Mouse (Mus musculus): ENCODE measurements at regions not wholly inside any gene's neighbourhood (a gene's known extent, or its start where the extent isn't known, plus 50 kb on each side); places are given as distances from the start of the nearest gene placed in this dataset.

DNA sequence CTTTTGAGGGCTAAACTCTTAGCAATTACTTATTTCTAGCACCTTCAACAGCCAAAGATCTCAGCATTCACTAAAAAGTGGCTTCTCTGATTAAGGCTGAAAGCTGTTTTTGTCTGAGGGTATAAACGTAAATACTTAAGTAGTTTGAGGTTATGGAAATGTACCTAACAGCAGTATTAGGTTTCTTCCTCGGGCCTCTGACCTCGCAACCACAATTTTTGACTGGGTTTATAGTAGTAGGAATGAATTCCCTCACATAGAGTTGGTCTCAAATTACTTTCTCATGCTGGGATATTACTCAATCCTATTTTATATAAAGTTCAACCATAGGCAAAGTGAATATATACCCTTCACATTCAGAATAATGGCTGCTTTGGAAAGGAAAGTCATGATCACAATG, 310.5 kb upstream of the Paip1 start:
- in situ Hi-C loops (cut with MboI, MseI), result no loop called here

DNA sequence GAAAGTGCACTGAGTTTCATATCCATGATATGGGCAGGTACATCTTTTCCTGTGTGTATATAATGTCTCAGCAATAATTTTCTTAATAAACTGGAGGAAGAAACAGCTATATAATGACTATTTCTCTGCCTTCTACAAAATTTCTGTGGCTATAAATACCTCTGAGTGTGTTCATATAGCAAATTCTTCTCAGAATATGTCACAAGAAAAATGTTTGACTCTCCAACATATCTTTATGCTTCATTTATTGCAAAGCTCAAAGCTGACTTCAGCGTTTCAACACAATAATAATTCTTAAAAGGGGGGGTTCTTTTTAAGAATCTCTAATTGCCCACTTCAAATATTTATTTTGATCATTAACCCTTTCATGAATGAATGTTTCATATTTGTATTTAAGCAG, 310.0 kb upstream of the Paip1 start:
- in situ Hi-C loops (cut with MboI, MseI), result no loop called here

DNA sequence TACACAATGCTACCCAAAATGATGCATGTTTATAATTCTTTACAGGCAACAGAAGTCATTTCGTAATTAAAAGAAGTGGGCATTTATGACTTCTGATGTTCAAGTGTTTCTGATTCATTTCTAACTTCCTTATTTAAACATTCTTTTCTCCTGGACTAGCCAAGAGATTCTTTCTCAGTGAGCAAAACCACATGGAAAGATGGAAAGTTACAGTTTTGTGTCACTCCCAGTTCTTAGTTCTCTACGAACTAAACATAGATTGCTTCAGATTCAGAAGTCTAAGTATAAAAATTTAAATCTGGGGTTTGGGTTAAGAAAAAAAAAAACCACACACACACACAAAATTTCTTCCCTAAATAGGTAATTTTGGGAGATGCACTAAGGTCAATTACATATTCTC, 288.0 kb upstream of the Paip1 start:
- in situ Hi-C loops (cut with MboI, MseI), result no loop called here

DNA sequence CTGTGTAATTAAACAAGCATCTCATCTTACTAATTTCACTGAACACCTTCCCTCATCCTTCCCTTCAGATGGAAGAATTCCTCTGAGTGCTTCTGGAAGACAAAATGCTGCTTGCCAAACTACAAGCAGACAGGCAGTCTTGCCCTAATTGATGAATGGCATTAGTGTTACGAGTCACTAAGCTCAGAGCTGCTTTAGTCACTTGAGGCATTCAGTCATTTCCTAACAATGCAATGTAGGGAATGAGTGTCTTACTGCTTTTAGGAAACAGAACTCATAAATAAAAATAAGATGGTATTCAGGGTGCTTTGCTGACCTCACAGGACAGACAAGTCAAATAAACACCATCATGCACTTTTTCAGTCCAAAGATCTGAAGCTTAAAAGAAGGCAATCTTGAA, 285.1 kb upstream of the Paip1 start:
- in situ Hi-C loops (cut with MboI, MseI), result no loop called here

DNA sequence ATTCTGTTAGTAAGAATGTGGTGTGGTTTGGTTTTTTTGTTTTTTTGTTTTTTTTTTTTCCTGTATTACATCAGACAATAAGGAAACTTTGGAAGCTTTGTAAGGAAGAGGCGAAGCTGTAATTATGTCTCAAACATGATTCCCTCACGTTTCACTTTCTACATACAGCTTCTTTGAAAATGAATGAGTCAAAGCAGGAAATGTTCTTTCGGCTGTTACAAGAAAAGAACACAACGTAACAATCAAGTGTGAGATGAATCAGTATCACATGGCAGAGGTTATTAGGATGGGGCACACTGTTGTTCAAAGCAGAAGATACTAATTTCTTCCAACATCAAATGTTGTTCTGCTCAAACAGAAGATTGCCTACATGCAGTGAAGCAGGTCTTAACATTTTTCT, 282.7 kb upstream of the Paip1 start:
- in situ Hi-C loops (cut with MboI, MseI), result no loop called here

DNA sequence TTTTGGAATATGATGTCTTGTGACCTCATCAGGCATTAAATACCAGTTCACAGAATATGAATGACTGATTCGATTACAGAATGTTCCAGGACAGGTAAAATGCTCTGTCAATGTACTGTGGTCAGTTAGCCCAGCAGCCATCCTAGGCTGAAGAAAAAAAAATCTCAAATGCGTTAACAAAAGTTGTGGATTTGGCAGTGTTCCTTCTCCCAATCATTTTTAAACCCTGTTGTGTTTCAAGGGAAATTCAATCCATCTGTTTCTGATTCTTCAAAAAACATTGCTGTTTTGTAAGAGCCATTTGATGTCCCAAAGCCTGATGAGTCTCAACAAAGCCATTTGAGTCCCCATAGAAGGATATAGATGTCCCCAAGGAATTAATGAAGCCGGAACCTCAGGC, 280.7 kb upstream of the Paip1 start:
- in situ Hi-C loops (cut with MboI, MseI), result no loop called here

DNA sequence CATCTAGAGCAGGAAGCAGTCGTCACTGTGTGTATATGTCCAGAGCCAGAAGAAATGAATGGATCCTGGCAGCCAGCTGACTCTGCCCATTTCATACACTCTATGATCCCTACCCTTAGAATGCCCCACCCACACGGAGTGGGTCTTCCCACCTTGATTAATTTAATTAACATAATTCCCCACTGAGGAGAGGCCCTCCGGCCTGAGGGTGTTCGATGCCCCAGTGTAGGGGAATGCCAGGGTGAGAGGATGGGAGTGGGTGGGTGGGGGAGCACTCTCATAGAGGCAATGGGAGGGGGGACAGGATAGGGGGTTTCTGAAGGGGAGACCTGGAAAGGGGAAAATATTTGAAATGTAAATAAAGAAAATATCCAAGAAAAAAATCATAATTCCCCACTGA, 279.3 kb upstream of the Paip1 start:
- in situ Hi-C loops (cut with MboI, MseI), result no loop called here

DNA sequence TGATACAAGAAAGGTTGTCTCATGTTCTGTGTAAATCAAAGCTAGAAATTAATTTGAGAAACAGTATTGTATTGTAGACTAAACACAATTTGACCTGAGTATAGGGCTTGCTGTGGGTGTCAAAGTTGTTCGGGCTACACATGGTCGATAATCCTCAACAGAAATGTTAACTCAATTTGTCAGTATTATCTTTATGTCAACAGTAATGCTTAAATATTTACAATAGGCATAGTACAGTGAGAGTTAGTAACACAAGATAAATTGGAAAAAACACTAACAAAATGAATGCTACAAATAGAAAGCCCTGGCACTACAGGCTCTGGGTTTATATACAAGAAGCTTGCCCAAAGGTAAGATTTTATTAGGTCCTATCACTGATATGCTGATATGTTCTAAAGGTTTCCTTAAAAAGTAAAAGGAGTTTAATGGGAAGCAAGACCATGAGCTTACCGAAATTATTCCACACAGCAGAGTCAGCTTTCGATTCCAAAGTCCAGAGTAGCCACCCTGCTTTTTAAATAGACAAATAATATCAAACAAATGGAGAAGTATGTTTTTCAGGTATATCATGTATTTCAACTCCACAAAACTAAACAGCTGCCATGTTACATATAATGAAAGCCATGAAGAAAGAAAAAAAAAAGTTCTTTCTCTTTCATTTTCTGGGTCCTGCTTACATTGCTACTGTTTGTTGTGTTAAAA, 277.4 kb upstream of the Paip1 start:
- in situ Hi-C loops (cut with MboI, MseI), result loop anchor here in 1 of 2 experiments (25.0 kb wide), 1 partner anchor 461 kb away; the partner anchor contains the start of gene Ccl28

DNA sequence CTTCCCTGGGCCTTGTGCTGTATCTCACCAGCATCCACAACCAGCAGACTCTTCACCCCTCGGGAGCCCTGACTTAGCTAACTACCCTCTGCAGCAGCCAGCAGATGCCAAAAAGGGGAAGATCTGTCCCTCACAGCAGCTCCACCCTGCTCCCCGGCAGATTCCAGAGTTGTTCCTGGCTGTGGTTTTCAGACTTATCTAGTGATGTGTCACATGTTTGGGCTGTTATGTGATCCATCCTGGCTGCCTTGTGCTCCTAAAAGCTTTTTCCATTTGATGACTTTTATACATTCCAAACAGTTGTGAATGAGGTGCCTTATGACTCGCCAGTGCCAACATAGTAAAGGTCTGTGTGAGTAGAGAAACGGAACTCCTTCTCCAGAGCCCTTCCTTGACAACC, 250.6 kb upstream of the Paip1 start:
- in situ Hi-C loops (cut with MboI, MseI), result no loop called here

DNA sequence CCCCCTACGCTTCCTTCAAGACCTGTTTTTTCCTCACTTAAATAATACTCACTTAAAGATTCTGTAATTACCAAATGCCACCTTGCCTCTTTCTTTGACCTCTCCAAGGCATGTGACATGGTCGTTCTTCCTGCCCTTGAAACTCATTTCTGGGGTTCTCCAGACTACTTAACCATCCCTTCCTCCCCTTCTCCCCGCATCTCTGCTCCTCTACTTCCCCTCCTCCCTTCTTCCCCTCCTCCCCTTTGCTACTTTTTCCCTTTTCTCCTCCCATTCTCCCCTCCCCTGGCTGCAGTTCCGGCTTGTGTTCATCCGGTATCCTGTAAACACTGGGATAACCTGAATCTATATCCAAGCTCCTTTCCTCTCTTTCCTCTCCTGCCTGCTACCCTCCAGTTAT, 250.2 kb upstream of the Paip1 start:
- in situ Hi-C loops (cut with MboI, MseI), result no loop called here

DNA sequence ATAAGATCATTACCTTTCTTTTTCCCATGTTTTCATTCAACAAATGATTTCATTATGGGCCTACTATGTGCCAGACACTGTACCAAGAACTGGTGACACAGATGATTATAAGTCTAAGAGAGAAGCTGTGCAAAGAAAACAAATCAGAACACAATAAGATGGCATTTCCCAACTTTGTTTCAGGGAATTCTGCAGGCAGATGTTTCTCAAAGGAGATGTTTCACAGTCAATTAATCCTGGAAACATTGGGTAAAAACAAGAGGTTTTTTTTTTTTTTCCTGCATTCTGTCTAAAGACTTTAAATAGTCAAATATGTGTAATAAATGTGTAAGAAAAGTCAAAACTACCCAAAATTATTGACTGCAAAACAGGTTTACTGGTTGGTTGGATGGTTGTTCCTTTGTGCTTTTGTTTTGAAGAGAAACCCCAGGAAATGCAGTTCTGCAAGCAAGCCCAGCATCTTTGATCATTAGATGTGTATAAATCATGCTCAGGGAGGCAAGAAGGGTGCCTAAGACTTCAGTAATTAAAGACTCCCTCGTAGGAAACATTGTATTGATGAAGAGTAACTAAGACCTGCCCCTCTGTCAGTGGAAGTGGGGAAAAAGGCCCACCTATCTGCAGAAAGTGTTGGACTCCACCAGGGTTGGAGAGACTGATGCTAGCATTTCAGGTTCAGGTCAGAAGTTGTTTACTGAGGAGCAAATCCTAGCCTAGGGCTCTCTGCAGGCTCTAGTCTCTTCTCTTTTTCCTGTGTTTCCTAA, 249.1 kb upstream of the Paip1 start:
- in situ Hi-C loops (cut with MboI, MseI), result no loop called here

DNA sequence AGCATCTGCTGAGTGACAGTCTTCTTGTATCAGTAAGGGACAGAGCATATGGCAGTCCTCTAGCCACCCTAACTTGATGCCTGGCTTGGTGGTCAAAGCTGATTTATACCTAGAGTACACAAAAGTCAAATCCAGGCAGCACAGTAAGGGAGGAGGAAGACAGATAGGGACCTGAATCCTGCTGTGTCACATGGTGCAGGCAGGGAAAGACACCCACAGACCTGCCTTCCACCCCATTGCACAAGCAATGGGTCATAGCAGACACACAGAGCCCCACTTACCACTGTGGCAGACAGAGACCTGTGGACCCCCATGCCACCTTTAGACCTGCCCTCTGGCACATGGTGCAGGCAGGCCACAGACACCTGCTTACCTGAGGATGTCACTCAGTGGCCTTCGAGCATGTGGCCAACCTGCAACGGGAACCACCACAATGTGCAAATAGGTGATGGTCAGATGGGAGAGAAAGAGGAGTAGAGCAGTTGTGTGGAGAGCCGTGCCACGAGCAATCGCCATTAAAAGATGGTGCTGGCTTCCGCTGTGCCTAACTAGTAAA, 244.0 kb upstream of the Paip1 start:
- in situ Hi-C loops (cut with MboI, MseI), result no loop called here

DNA sequence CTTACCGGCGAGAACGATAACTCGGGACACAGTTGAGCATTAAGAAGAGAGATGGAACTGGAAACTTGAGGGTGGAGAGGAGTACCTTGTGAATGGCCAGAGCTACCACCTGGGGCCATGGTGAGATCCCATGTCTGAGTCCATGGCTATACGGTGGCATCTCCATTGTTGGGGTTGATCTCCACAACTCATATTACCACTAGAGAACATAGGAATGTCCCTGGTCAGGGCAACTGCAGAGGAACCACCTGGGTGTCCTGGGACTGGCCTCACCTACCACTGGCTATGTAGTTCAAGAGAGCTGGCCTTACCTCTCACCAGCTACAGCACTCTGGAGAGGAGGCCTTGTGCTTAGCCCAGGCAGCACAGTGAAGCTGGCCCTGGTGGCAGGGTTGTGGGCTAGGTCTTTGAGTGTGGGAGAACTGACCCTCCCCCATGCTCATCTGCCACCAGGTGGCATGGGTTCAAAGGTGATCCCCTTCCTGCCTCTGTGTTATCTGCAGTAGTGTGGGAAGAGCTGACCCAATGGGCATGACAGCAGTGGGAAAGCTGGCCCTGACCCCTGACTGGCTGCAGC, 242.7 kb upstream of the Paip1 start:
- in situ Hi-C loops (cut with MboI, MseI), result no loop called here

DNA sequence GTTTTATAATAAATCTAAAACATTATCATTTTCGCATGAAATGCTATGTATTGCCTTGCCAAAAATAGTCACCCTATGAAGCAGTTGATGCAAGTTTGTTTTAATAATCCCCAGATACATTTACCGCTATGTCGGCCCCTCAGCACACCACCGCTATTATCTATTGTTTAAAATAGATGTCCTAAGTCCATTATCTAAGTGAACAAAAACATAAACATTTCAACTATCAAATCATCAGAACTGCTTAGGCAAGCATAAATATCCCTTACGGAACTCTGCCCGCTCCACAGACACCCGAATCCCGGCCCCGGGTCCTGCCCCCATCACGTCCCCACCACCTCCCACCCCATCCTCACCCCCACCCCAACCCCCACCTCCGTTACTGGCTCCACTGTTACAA, 196.8 kb upstream of the Paip1 start:
- in situ Hi-C loops (cut with MboI, MseI), result loop anchor here in 1 of 2 experiments (25.0 kb wide), 1 partner anchor 381 kb away; the partner anchor contains the start of gene Ccl28

DNA sequence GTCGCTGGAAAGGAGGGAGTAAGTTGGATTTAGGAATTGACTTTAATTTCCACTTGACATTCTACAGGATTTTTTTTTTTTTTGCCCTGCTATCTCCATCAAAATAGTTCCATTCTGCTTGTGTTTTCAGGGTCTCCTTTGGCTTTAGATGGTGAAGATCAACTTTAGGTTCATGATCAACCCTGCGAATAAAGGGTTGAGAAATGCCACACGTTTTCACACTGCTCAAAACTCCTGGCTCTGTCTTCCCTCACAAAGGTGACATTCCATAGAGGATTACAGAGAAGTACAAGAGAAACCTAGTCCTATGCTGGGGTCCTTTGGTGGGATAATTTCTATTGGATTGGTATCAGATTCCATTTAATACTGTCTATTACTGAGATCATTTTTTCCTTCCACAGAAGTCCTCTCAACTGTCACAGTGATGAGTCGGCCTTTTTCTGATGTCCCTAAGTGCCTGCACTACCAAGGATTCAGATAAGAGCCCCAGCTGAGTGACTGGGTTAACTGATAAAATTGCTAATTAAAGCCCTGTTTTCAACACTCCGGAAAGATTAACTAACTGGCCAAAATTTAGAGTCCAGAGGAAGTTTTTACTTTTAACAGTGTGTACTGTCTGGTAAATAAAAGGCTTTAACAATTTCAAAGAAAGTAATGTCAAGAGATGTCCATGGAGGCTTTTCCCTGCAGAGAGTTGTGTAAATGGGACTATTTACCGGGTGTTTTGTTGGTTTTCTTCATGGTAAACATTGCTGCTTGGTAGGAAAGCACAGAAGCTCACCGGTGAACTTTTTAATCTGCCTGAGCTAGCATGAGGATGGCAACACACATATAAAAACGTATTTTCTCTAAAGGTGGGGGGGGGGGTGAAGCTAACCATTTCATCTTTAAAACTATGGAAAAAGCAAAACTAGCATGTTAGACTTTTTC, 196.0 kb upstream of the Paip1 start:
- in situ Hi-C loops (cut with MboI, MseI), result loop anchor here in 1 of 2 experiments (25.0 kb wide), 1 partner anchor 380 kb away; the partner anchor contains the start of gene Ccl28

DNA sequence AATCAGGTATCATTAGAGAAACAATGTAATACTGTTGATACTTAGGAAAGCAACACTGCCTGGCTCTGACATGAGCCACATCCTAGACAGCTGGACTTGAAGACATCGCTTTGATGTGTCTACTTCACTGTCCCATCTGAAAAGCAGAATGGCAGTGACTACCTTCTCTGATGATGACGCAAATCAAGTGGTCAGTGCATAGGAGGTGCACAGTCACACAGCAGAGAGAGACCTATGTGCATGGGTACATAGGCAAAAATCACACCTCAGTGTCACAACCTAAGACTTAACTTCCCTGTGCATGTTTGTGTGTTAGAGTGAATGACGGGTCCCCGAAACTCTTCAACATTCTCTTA, 195.4 kb upstream of the Paip1 start:
- in situ Hi-C loops (cut with MboI, MseI), result loop anchor here in 1 of 2 experiments (25.0 kb wide), 1 partner anchor 379 kb away; the partner anchor contains the start of gene Ccl28

DNA sequence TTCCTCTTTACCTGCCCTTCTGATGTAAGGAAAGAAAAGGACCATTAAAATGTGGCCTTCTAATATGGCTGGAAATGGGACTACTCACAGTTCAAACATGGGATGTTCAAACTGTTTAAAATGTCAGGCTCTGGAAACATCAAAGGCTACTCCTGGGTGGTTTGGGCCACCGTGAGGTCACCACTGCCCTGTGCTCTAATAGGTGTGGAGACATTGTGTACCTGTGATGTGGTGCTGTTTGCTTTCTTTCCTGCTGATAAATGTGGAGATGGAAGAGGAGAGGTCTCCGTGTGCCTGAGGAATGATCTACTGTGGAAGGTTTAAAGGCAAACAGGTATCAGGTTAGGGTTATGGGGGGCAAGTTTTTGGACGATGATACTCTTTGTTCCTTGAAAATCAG, 194.5 kb upstream of the Paip1 start:
- in situ Hi-C loops (cut with MboI, MseI), result loop anchor here in 1 of 2 experiments (25.0 kb wide), 1 partner anchor 378 kb away; the partner anchor contains the start of gene Ccl28

DNA sequence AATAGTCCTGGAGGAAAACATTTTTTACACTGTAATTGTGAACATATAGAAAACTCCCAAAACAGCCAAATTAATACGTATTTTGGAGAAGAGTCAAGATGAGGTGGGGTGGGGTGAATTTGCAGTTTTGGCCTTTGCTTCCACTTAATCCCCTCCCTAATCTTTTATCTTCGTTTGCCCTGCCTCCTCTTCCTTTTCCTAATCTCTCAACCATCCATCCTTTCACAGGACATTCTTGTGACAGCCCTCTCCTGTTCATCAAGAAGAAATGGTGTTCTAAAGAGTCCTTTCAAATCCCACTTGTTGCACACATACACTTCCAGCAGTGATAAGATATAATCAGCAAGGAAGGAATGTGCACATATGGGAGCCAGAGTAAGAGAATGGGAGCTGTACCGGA, 186.0 kb upstream of the Paip1 start:
- in situ Hi-C loops (cut with MboI, MseI), result loop anchor here in 1 of 2 experiments (25.0 kb wide), 1 partner anchor 370 kb away; the partner anchor contains the start of gene Ccl28

DNA sequence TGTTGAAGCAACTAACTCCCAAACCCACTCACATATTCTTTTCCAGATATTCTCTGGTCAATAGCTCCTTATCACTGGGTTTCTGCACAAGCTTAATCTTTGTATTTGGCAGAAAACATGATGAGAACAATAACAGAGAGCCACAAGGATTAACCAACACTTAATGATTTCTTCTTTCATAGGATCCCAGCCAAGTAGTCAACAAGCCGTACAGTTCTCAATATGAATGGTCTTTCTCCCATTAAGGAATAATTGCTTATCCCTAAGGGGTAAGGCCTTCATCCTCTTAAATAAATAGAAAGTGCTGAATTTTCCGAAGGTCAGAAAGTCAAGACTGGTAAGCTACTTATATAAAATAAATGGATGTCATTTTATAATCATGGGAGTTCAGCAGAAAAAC, 181.3 kb upstream of the Paip1 start:
- in situ Hi-C loops (cut with MboI, MseI), result loop anchor here in 1 of 2 experiments (25.0 kb wide), 1 partner anchor 365 kb away; the partner anchor contains the start of gene Ccl28

DNA sequence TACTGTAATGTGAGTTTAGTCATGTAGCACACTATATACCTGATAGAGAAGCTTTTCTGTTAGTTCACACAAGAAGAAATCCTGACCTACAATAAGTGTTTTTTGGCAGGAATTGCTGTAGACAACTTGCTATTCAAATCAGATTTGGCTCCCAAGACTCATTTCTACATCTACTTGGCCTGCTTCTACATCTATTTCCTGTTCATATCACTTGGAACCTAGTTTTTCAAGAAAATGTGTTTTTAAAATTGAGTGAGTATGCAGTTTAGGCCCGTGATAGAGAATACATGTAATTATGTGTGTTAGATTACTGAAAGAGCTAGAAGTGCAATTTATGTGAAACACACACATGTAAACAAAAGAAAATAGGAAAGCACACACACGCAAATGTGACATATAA, 176.4 kb upstream of the Paip1 start:
- in situ Hi-C loops (cut with MboI, MseI), result no loop called here

DNA sequence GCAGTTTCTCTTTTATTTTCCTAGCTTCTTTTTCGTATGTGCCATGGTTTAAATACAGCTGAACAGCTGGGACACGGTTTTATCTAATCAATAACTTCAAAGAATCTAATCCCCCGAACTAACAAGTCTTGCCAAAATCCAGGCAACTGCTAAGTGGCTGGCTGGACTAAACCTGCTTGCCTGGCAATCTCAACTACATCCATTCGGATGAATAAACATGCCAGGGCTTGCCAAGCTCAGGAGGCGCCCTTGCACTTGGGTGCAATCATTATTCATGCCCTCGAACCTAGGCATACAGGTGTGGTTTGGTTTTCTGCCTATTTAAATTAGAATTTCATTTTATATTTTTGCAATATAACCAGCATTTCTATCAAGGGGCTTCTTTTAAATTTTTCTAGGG, 172.1 kb upstream of the Paip1 start:
- in situ Hi-C loops (cut with MboI, MseI), result no loop called here

Data from T-helper 17 cell (primary cell).